Mouse (Mus musculus) T-helper 2 cell (primary cell): ENCODE measurements around the gene Fmnl2.

Experiments
- in situ Hi-C: fragments of 300-600 bp; cut with MboI, MseI; formaldehyde crosslinking; loops from one replicate; pipeline ENCODE4 v1.15.1; 2025; ENCODE audit warnings: high pct_unique_total_duplicates

The Fmnl2 gene

GRCm38 (mm10) chr2:53030432-53030826 lies 172.8 kb downstream of the Fmnl2 start:
- in situ Hi-C loops: no loop called here

GRCm38 (mm10) chr2:53038253-53038652 lies 180.6 kb downstream of the Fmnl2 start:
- in situ Hi-C loops: no loop called here

GRCm38 (mm10) chr2:53038737-53039136 lies 181.1 kb downstream of the Fmnl2 start:
- in situ Hi-C loops: no loop called here

GRCm38 (mm10) chr2:53047031-53047430 lies 189.4 kb downstream of the Fmnl2 start:
- in situ Hi-C loops: no loop called here

GRCm38 (mm10) chr2:53047749-53048387 lies 190.2 kb downstream of the Fmnl2 start:
- in situ Hi-C loops: no loop called here

DNA sequence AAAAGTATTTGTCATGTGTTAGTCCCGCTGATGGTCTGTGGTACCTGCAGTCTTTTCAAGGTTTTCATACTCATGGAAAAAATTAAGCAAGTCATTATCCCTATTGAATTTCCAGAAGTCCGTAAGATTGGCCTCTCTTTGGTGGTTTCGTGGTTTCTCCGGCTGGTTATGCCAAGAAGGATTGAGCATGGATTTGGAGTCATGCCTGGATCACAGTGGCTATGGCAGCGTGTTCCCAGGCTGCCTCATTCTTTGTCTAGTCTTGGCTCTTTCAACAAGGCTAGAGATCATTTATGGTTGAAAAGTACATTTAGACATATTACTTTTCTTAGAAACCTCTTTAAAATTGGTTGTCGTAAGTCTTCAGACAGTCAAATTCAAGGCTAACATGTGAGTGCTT lies 192.7 kb downstream of the Fmnl2 start:
- in situ Hi-C loops: no loop called here

- in situ Hi-C loops: no loop called here
Observed at GRCm38 (mm10) chr2:53051502-53051901, 193.8 kb downstream of the Fmnl2 start.

GRCm38 (mm10) chr2:53053714-53054113 lies 196.1 kb downstream of the Fmnl2 start:
- in situ Hi-C loops: no loop called here

- in situ Hi-C loops: no loop called here
Observed at GRCm38 (mm10) chr2:53056556-53056955, 198.9 kb downstream of the Fmnl2 start.

- in situ Hi-C loops: no loop called here
Observed at GRCm38 (mm10) chr2:53057291-53057690, 199.6 kb downstream of the Fmnl2 start.

DNA sequence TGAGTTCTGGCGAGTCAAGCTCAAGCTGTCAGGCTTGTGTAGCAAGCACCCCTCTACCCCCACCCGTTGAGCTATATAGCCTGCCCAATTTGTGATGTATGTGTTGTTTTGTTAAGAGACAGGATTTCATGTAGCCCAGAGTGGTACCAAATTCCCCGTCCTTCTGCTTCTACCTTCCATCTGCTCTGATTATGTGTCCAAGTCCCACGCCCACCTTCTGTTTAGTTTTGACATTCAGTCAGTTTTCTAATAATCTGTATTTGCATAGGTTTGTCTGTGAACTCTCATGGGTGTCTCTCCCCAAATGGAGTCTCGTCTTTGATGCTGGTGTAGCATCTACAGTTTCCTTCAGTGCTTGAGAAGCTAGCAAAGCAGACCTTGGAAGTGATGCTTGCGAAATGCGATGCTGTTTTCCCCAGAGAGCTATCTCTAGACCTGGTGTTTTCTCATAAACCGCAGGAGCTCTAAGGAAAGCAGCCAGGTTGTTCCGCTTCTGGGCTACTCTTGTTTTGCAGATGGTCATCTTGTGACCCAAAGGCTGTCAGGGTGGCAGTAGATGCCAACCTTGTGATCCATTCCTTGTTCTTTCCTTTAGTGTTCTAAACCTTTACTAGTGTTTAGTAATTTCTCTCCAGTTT lies 203.8 kb downstream of the Fmnl2 start:
- in situ Hi-C loops: no loop called here

DNA sequence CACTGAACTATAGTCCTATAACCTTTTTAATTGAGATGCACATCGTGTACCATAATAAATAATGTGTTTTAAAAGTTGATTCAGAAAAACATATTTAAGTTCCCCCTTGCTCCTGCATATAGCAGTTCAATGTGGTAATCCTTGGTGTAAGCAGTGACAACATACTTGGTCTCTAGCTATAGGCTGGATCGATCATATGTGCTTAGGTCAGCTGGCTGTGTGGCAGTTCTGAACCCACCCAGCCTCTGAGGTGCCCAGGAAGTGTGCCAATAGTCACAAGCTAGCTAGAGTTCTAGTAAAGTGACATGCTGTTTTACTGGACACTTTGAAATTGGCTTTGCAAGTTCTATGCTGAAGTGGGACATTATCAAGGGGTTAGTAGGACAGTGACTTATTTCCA lies 209.3 kb downstream of the Fmnl2 start:
- in situ Hi-C loops: no loop called here

DNA sequence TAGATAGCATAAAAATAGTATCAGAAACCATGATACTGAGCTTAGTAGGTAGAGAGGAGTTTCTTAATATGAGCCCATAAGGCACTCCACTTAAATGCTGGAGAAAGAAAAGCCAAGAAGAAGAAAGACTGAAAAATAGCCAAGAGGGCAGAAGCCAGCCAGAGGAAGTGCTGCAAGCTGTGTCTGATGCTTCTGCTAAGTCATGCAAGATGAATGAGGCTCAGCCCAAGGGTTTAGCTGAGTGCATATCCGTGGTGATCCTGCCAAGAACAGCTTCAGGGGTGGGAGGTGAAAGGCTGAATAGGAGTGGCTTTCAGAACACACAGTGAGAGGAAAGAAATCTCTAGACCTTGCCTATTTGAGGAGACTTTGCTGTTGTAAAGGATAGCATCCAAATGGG lies 212.9 kb downstream of the Fmnl2 start:
- in situ Hi-C loops: no loop called here

DNA sequence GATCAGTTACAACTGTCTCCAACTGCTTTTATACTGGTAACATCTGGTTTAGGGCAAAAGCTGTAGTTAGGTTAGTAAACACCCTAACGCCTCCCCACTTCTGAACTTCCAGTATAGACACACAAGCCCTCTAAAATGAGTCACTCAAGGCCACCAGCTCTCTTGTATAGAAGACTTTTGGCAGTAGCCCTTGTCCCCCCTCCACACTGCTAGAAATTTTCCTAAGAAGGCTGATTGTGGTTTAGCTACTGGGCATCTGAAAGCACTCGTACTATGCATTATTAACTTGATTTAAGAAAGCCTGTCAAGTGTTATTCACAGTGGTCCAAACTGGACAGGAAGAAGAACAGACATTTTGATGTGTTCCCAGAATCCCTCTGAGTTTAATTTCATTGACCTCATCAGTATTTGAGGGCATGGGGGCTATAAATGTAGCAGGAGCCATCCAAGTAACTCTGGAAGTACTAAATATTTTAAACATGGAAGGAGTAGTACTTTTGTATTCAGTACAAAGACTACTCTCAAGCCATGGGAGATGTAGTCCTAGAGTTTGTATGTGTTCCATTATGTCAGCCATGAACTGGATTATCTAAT lies 222.1 kb downstream of the Fmnl2 start:
- in situ Hi-C loops: no loop called here

DNA sequence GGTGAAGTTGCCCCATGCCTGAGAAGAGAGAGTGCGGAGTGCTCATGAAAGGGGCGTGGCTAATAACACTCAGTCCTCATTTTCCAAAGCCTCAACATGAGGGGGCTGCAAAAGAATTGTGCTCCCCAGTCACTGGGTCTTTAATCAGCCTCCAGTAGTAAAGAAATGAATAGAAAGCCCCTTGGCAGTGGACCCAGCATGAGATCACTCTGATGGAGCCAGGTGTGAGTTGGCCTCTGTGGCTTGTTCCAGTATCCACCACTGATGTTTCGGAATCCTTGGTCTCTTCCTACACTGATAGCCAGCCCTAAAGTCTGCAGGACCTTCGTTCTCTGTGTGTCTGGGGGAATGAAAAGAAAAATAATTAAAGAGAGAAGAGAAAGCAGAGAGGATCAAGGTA lies 224.4 kb downstream of the Fmnl2 start:
- in situ Hi-C loops: no loop called here

GRCm38 (mm10) chr2:53082501-53082900 lies 224.8 kb downstream of the Fmnl2 start:
- in situ Hi-C loops: no loop called here

DNA sequence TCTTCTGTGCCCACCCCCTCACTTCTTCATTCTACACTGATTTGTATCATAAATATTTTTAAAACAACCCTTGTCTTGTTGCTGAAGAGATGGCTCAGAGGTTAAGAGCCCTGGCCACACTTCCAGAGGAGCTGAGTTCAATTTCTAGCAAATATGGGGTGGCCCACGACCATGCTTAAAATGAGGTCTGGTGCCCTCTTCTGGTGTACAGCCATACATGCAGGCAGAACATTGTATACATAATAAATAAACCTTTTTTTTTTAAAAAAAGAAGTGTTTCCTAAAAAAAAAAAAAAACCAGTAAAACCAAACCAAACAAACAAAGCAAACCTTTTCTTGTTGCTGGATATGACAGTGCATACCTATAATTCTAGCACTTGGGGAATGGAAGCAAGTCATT lies 225.6 kb downstream of the Fmnl2 start:
- in situ Hi-C loops: no loop called here

DNA sequence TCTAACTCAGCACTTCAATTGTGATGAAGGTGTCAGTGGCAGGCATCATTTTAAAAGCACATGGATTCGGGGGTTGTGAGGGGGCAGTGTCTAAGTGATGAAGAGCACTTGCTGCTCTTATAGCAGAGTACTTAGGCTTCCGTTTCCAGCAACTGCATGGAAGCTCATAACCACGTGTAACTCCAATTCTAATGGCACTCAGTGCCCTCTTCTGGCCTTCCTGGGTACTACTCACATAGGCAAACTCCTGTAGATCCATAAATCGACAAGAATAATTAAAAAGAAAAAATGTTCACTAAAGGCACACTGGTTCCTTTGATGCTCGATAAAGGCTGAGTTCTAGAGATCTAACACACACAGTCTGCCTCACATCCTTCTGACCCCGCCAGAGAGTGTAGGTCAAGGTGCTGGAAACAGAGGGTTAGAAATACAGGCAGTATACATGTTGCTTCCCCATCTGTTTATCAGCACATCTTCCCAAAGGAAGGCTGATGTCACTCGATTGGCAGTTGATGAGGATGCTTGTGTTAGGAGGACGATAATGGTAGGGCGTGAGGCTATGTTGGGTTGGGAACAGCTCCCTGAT lies 228.1 kb downstream of the Fmnl2 start:
- in situ Hi-C loops: no loop called here

- in situ Hi-C loops: no loop called here
Observed at GRCm38 (mm10) chr2:53088744-53089143, 231.1 kb downstream of the Fmnl2 start.

DNA sequence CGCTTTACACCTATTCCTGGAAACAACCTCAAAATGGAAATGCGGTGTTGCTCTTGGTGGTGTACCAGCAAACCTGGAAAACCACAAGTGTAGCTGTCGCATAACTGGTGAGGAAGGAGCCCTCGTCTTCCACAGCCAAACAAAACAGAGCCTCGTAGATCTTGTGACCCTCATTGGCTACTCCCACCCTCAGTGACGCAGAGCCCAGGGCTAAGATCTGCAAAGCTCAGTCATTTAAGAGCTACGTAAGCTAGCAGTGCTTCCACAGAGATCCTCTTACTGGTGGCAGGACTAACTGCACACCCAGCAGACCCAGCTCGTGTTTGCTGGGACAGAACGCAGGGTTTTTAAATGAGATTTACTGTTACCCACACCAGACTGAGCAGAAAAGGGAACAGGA lies 237.4 kb downstream of the Fmnl2 start:
- in situ Hi-C loops: loop anchor here (10.0 kb wide), 1 partner anchor 340 kb away; no protein-coding TSS in a partner anchor

DNA sequence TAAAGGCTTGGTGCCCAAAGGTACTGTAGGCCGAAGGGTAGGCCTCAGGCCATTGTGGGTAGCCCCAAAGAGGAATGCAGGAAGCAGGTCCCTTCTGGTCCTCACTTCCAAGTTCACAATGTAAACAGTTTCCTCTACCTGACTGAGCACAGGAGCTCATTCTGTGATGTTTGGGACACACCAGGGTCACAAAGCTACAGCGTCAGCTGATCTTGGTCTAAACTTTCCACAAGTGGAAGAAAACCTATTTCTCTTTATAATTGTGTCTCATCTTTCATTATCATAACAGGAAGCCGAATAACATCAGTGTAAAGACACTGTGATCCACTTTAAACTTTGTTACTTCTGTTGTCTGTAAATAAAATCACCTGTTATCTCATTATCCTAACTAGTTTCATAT lies 237.8 kb downstream of the Fmnl2 start:
- in situ Hi-C loops: loop anchor here (10.0 kb wide), 1 partner anchor 341 kb away; no protein-coding TSS in a partner anchor

- in situ Hi-C loops: no loop called here
Observed at GRCm38 (mm10) chr2:53100093-53100492, 242.4 kb downstream of the Fmnl2 start.
